Mouse (Mus musculus) gastrocnemius, postnatal 36 days (tissue): ENCODE data around the gene Gm11492. TPM values are rescaled to one million over a fixed set of nuclear protein-coding genes. Genes with fewer than 3 reads are reported as not detected.

Experiments used
- DNase-seq, 2 experiments: peaks; one replicate each; pipeline ENCODE4 v3.0.0; 2022
- intact Hi-C: fragments of 180-260 bp; cut with DNase I; formaldehyde crosslinking; loops from one replicate; pipeline ENCODE4 v1.15.1; 2025
- total RNA-seq, 2 experiments: library from RNA; stranded (reverse); gene quantifications; 2 replicates each; pipeline ENCODE4 v1.2.3; 2021

The Gm11492 gene
- total RNA-seq, 2 experiments from 2014 or later: not detected

DNA sequence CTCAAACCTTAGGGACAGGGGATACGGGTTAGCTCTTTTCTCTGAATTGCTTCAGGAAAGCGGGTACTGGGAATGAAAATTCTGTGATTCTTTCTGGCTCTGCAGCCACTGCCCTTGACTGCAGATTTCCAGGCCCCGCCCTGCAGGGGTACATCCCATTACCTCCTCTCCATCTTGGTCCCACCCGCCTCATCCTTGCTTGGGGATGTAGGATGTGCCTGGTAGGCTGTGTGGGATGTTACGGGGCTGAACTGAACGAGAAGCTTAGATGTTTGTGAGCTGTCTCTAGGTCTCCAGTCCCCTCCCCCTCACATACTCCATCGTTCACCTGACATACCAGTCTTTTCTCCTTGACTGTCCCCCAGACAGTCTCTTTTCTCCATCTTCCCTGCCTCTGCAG, 29.5 kb downstream of the Gm11492 start:
- intact Hi-C loops: no loop called here
- DNase-seq: no peak

- no peak for DNase-seq
- intact Hi-C loops: no loop called here
These were observed 30.0 kb downstream of the Gm11492 start for GRCm38 (mm10) chr11:87596492-87596891.

DNA sequence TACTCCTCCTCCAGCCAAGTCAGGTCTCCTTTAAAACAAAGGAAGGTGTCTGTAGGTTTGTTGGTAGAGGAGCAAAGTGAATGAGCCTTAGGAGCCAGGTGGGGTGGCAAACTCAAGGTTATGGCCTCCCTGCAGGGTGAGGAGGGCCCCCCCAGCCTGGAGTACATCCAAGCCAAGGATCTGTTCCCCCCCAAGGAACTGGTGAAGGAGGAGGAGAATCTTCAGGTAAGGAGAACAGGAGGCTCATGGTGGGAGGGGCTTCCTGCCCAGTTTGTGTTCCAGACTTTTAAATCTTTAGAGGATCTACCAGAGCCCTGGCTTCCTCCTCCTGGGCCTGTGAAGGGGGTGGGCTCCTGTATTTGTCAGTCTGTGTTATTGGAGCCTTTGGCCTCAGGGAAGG, 30.6 kb downstream of the Gm11492 start:
- intact Hi-C loops: no loop called here

DNA sequence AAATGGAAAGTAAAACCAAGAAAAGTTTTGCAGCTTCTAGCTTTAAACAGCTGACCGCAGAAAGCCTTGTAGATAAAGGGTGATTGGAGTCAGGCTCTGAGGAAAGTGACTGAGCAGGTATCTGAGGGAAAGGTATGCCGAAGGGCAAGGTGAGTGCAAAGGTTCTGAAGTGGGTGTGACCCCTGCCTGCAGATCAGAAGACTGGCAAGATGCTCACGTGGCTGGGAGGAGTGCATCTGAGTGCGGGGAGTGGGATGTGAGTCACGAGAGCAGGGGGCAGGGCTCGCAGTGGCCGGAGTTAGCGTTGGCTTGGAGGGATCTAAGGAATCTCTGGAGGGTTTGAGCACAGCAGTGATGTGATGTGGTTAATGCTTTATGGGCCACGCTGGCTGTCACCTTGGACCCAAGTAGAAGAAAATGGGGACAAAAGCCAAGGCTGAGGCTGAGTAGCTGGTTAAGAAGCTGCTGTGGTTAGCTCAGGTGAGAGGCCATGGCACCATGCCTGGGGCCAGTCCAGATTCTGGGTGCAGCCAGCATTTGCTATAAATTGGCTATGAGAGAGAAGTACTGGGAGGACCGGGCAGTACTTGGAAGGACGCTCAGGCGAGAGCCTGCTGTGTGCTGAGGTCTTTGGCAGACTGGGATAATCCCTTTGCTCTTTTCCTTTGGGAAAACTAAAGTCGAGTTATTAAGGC, 33.1 kb downstream of the Gm11492 start:
- no peak for DNase-seq
- intact Hi-C loops: no loop called here

More for the DNA sequence above, 30.6 kb downstream of the Gm11492 start:
- no peak for DNase-seq

- intact Hi-C loops: no loop called here
These were observed 33.9 kb downstream of the Gm11492 start for GRCm38 (mm10) chr11:87600322-87600853.

GRCm38 (mm10) chr11:87602234-87602633, 35.8 kb downstream of the Gm11492 start:
- DNase-seq: no peak
- intact Hi-C loops: no loop called here

More at GRCm38 (mm10) chr11:87600322-87600853, 33.9 kb downstream of the Gm11492 start:
- DNase-seq: no peak

DNA sequence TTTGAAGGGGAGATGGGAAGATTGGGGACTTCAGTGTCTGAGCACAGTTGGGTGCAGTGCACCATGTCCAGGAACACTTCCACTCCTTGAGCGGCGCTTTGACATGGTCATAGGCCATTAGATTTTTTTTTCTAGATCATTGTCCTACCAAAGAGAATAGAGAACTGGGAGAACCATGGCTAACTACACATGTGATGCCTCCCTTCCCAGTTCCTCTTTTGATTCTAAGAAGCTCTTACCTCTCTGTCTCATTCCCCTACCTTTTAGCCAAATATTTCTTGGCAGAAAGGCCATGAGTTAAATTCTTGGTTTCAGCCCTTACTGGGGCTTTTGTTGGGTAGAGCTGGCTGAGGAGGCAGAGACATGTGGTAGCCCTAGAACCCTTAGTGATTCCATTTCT, 37.1 kb downstream of the Gm11492 start:
- DNase-seq: no peak
- intact Hi-C loops: no loop called here

GRCm38 (mm10) chr11:87609264-87609663, 42.8 kb downstream of the Gm11492 start:
- peak in 1 of 2 experiments; percentile 38 for DNase-seq
- intact Hi-C loops: no loop called here

GRCm38 (mm10) chr11:87611547-87611946, 45.1 kb downstream of the Gm11492 start:
- intact Hi-C loops: no loop called here
- DNase-seq: no peak

- no peak for DNase-seq
- intact Hi-C loops: no loop called here
These were observed 47.5 kb downstream of the Gm11492 start for GRCm38 (mm10) chr11:87613972-87614371.

DNA sequence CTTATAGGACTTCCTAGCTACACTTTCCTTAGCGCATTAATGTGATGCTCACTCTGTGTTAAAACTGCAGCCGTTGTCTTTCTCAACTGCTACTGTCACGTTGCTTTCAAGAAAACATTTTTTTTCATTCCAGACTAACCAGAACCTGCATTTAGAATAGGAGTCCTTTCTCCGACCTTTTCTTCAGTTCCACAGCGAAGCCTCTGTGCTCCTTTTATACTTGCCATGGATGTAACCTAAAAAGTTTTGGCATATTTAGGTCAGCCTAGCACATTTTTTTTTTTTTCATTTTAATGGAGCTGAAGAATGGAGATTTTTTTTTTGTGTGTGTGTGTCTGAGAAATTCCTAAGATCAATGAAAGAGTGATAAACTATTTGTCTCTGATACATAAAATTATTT, 49.1 kb downstream of the Gm11492 start:
- intact Hi-C loops: no loop called here

DNA sequence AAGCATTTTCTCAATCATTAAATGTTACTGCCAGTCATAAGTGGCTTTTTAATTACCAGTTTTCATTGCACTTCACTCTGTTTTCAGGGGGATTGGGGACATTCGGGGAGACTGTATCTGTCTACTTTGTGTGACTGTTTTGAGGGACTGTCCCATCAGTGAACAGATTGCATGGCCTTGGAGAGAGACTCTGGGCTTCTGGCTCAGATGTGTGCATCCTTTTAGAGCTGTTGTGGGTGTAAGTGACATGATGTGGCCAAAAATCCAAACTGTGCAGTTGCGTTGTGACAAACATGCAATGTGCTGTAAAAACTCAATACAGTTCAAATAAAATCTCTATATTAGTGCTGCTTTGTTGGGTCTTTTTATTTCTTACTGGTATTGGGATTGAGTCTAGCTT, 49.5 kb downstream of the Gm11492 start:
- DNase-seq: no peak
- intact Hi-C loops: no loop called here

More for the DNA sequence above, 49.1 kb downstream of the Gm11492 start:
- no peak for DNase-seq

DNA sequence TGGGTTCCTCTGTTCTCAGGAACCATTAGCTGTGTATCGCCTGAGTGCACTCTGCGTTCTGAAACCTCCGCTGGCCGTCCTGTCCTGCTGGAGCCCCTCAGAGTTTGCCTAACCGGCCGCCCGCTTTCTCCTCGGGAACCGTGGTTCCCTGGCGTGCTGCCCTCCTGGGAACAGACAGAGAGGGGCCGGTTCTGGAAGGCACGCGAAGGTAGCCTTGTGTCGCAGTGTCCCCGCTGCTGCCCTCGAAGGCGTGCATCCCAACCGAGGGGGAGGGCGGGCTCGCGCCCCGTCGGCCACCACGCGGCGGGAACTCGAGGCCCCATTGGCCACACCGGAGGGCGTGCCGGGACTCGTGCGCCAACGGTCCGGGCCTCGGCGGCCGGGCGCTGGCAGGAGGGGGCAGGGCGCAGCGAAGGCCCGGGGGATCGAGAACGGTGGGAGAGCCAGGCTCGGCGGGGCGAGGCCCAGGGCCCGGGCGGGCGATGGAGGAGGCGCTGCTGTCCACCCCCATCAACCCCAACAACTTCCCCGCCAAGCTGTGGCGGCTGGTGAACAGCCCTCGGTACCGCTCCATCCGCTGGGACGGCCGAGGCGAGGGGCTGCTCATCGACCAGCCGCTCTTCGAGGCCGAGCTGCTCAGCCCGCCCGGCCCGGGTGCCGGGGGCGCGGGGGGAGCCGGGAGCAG, 50.5 kb downstream of the Gm11492 start, which contains the start of gene Hsf5:
TSS of gene Hsf5 (plus strand) at position 375 of the 685 bp plus-strand sequence.
- DNase-seq: no peak
- intact Hi-C loops: no loop called here

DNA sequence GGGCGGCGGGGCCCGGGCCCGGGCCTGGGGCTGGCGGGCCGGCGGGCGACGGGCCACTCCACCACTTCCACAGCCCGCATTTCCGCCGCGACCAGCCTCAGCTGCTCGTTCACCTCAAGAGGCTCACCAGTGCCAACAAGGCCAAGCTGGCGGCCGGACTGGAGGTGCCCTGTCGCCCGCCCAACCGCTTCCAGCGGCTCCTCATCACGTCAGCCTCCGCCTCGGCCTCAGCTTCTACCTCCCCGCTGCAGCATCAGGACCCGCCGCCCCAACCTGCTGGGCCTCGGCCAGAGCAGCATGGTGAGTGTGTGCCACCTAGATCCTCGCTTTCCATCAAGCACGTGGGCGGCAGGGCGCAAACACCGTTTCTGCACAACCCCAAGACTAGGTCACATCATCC, 51.2 kb downstream of the Gm11492 start:
- intact Hi-C loops: no loop called here
- DNase-seq: no peak

Other genes starting within 250 kb of the Gm11492 start
- gene Ppm1e, start 207.6 kb upstream of the Gm11492 start, total RNA-seq: under 1 TPM; 0.32 to 0.46 TPM
- under 1 TPM; 0.32 to 0.41 TPM for gene Rad51c, start 161.7 kb upstream of the Gm11492 start, total RNA-seq
- gene Tex14, start 161.6 kb upstream of the Gm11492 start, total RNA-seq: not detected
- gene Sept4, start 2.2 kb downstream of the Gm11492 start, total RNA-seq: 10 to 100 TPM; 11.3 to 11.9 TPM
- 10 to 100 TPM in 1 of 2 experiments, 1 to 10 TPM in 1; 8.9 to 13.4 TPM for gene Mtmr4, start 25.5 kb downstream of the Gm11492 start, total RNA-seq
- gene Hsf5, start 50.5 kb downstream of the Gm11492 start, total RNA-seq: not detected
- under 1 TPM; 0.15 to 0.38 TPM for gene Rnf43, start 96.1 kb downstream of the Gm11492 start, total RNA-seq
- 10 to 100 TPM; 26.8 to 37.6 TPM for gene Supt4a, start 170.9 kb downstream of the Gm11492 start, total RNA-seq
- gene Tspoap1, start 193.9 kb downstream of the Gm11492 start, total RNA-seq: under 1 TPM in 1 of 2 experiments, not detected in 1; 0.13 TPM
- gene Mpo, start 226.9 kb downstream of the Gm11492 start, total RNA-seq: not detected